Mouse (Mus musculus): ENCODE measurements around the gene Npc1l1. TPM values are rescaled to one million over a fixed set of nuclear protein-coding genes. Genes with fewer than 3 reads are reported as not detected.

Gene Npc1l1
- polyA plus RNA-seq, 1 experiment from 2014 or later = 0.08 TPM

Other genes starting within 250 kb of the Npc1l1 start
- 150 and 163 TPM in 2 replicates for gene Camk2b, start 163.8 kb downstream of the Npc1l1 start, polyA plus RNA-seq (2015; fragmentation: Nextera tagmentation; extraction: Ambion mirVana)
- gene A730071L15Rik, start 30.1 kb downstream of the Npc1l1 start, polyA plus RNA-seq (2015; fragmentation: Nextera tagmentation; extraction: Ambion mirVana) = 0.51 and 0.63 TPM in 2 replicates
- gene Nudcd3, start 29.7 kb downstream of the Npc1l1 start, polyA plus RNA-seq (2015; fragmentation: Nextera tagmentation; extraction: Ambion mirVana) = 80.2 TPM in 2 replicates
- gene Ddx56, start 37.6 kb upstream of the Npc1l1 start, polyA plus RNA-seq (2015; fragmentation: Nextera tagmentation; extraction: Ambion mirVana) = 68.9 and 70.1 TPM in 2 replicates
- gene Tmed4, start 44.7 kb upstream of the Npc1l1 start, polyA plus RNA-seq (2015; fragmentation: Nextera tagmentation; extraction: Ambion mirVana) = 115 and 118 TPM in 2 replicates
- gene Ogdh, start 61.5 kb upstream of the Npc1l1 start, polyA plus RNA-seq (2015; fragmentation: Nextera tagmentation; extraction: Ambion mirVana) = 125 and 127 TPM in 2 replicates
- gene Zmiz2, start 158.9 kb upstream of the Npc1l1 start, polyA plus RNA-seq (2015; fragmentation: Nextera tagmentation; extraction: Ambion mirVana) = 30.2 and 33.4 TPM in 2 replicates
- 3,917 and 4,008 TPM in 2 replicates for gene Ppia, start 185.3 kb upstream of the Npc1l1 start, polyA plus RNA-seq (2015; fragmentation: Nextera tagmentation; extraction: Ambion mirVana)
- 203 and 224 TPM in 2 replicates for gene H2afv, start 214.3 kb upstream of the Npc1l1 start, polyA plus RNA-seq (2015; fragmentation: Nextera tagmentation; extraction: Ambion mirVana)
- 11.2 and 11.7 TPM in 2 replicates for gene Purb, start 245.8 kb upstream of the Npc1l1 start, polyA plus RNA-seq (2015; fragmentation: Nextera tagmentation; extraction: Ambion mirVana)